Mouse (Mus musculus) bone marrow, adult 2 months (tissue): Measurements from ENCODE around the gene Scrn3.

Experiments used
- CTCF ChIP-seq: fragments of 200-500 bp; IDR thresholded peaks from 2 replicates; pipeline ENCODE4 v1.5.1; 2011; ENCODE audit warnings: low read length, control low read depth; ENCODE audit not compliant: control insufficient read depth, insufficient read depth
- POLR2A ChIP-seq: fragments of 200-500 bp; IDR thresholded peaks from 2 replicates; pipeline ENCODE4 v1.6.1; 2011; ENCODE audit warnings: low read depth, mild to moderate bottlenecking, control low read depth, low read length, borderline replicate concordance; ENCODE audit not compliant: control insufficient read depth

DNA sequence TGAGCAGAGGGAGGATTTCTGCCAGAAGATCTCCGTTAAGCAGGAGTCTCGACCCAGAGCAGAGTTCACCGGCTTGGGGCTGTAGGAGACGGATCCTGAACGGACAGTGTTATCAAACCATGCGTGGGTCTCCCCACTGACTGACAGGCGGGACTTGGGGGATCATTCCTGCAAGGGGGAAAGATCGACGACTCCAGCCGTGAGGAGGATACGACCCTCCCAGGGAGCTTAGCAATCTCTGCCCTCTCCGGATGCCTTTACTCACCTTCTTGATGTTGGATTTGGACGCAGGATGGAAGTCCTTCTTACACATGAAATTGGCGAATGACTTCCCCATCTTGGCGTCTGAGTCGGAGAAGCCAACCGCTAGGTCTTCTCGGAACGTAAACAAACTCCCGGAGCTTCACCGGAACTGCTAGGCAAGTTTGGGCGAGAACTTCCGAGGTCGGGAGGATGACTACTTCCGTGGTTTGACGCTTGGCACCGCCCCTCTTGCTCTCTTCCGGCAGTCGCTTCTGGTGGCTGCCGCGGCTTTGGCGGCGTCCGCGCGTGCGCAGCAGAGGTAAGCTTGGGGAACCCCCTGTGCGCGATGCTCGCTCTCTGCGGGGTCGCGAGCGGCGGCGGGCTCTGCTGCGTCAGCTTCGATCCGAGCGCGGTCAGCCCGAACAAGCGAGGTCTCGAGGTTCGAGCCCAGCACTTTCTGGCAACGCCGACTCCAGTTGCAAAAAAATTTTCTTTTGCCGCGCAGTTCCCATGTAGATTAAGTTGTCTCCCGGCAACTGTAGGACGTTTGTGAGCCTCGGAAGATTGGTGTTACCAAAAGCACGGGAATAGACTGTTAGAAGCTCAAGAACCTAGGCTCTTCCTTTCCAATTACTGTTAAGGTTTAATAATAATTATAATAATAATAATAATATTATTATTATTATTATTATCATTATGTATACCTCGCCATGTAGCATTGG lies at the start of gene Scrn3, which contains the start of gene Cir1:
- peak; percentile 94; the same call in 1 of the 2 replicates for TF ChIP-seq POLR2A
- no peak for TF ChIP-seq CTCF
